Mouse (Mus musculus) cerebellum, adult 2 months (tissue): ENCODE data around the gene Coq2.

Experiments
- CTCF ChIP-seq: fragments of 200-500 bp; IDR thresholded peaks from 2 replicates; pipeline ENCODE4 v1.5.1; 2011; ENCODE audit warnings: low read depth, mild to moderate bottlenecking, control low read depth, low read length, moderate library complexity, borderline replicate concordance; ENCODE audit not compliant: insufficient read depth
- POLR2A ChIP-seq: fragments of 200-500 bp; IDR thresholded peaks from 2 replicates; pipeline ENCODE4 v1.6.1; 2011; ENCODE audit warnings: low read length, control low read depth, borderline replicate concordance; ENCODE audit not compliant: insufficient read depth

DNA sequence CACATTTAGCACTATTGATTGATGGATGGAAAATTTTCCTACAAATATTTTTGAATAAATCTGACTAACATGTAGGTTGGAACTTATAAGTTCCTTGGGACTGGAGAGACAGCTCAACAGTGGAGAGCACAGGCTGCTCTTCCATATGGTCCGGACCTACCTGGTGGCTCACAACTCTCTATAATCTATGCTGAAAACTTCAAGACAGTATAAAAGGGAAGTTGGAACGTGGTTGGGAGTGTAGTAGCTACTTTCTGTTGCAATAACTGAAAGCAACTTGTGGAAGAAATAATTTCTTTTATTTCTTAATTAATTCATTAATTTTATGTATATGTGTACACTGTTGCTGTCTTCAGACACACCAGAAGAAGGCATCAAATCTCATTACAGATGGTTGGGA lies 22.5 kb upstream of the Coq2 start:
- TF ChIP-seq CTCF (no peak), POLR2A (no peak)
